Mouse (Mus musculus): ENCODE measurements around the gene Slc6a11.

The Slc6a11 gene

GRCm38 (mm10) chr6:114174398-114175140 is 43.5 kb downstream of the Slc6a11 start:
- ATAC-seq (ENCODE audit: insufficient number of reproducible peaks, low FRiP score, low TSS enrichment): no peak

- no peak for ATAC-seq (ENCODE audit: insufficient number of reproducible peaks, low FRiP score, low TSS enrichment)
Measured at GRCm38 (mm10) chr6:114178141-114178540, 47.1 kb downstream of the Slc6a11 start.

DNA sequence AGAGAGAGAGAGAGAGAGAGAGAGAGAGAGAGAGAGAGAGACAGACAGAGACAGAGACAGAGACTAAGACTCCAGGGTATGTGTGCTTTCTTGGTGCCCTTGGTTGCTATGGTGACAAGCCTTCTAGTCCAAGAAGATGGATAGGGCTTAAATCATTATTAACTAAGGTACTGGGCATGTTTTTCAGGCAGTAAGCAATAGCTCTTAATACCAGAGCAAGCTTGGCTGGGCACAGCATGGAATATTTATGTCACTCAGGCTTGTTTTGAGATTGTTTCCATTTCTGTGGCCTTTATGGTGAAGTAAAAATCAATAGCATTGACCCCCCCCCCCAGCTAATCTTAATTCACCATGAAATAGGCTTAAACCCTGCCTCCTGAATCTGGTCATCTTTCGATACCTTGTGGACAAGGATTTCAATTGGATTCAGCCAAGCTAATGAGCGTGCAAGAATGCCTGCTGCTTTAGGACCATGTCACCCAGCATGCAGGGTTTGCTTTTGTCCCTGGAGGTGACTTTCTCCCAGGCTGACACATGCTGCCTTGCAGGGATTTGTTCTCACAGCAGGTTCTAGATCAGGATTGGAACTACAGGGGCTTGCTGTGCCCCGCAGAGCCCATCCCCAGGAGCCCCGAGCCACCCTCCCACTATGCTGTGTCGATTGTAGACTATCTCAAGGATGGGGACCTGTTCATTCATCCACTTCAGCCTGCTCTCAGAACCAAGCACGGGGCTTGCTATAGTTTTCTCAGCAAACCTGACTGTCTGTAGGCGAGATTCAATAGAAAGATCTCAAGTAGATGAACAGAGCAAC is 51.5 kb downstream of the Slc6a11 start:
- ATAC-seq (ENCODE audit: insufficient number of reproducible peaks, low FRiP score, low TSS enrichment): no peak

GRCm38 (mm10) chr6:114187121-114187520 is 56.1 kb downstream of the Slc6a11 start:
- no peak for ATAC-seq (ENCODE audit: insufficient number of reproducible peaks, low FRiP score, low TSS enrichment)

DNA sequence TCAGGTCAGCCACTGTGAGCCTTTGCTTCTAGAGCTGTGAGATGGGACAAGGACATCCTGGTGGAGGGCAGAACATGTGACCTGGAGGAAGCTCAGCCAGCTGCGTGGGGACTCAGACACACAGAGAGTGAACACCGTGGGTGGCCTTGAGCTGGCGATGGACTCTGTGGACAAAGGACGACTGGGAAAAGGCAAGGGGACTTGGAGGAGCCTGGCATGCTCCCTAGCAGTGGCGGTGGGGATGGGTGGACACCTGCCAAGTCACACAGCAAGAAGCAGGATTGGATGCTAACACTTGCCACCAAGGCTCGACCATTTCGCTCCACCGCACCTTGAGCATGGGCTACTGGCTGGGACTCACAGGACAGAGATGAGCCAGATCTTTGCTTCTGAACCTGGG is 57.8 kb downstream of the Slc6a11 start:
- ATAC-seq (ENCODE audit: insufficient number of reproducible peaks, low FRiP score, low TSS enrichment): no peak

DNA sequence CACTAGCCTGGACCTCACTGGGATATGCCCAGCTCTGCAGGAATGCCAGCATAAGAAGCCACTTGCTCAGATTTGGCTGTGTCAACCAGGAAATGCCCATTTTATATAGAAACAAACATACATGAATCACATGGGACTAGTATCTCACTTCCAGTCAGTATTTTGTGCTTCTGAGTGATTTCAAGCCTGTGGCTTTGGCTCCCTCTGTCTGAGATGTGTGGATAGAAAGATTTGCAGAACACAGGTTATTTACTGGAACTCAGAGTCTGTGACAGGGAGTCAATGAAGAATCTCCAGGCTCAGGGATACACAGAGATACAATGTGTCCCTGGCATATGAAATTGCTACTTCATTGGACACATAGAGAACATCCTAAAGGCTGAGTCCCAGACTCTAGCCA is 65.0 kb downstream of the Slc6a11 start:
- no peak for ATAC-seq (ENCODE audit: insufficient number of reproducible peaks, low FRiP score, low TSS enrichment)

DNA sequence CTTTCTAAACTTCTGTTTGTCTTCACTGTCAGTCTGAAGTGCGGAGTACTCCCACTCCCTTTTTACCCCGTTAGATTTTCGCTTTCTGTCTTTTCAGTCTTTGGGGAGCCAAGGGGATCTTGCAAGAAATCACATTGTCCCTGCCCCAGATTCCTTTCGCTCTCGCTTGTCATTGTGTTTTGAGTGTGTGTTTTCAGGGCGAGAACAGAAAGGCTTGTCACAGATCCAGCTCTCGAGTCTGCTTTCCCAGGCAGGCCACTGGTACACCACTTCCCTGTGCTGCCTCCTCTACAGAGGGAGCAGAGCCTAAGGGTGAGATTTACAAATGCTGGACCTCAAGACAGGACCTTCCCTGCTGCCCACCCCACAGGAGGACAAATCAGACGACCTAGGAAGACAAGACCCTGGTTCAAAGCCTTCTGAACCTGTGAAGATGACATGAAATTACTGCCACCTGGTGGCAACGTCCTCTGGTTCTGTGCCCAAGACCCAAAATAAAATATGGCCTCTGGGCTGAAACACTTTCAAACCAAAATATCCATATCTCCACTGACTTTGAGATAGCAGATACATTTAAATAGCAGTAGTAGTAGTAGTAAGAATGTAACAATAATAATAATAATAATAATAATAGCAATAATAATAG is 68.3 kb downstream of the Slc6a11 start:
- ATAC-seq (ENCODE audit: insufficient number of reproducible peaks, low FRiP score, low TSS enrichment): no peak

- ATAC-seq (ENCODE audit: insufficient number of reproducible peaks, low FRiP score, low TSS enrichment): no peak
Measured at GRCm38 (mm10) chr6:114204557-114204956, 73.5 kb downstream of the Slc6a11 start.

- ATAC-seq (ENCODE audit: insufficient number of reproducible peaks, low FRiP score, low TSS enrichment): no peak
Measured at GRCm38 (mm10) chr6:114208296-114208695, 77.3 kb downstream of the Slc6a11 start.

GRCm38 (mm10) chr6:114214393-114214792 is 83.4 kb downstream of the Slc6a11 start:
- ATAC-seq (ENCODE audit: insufficient number of reproducible peaks, low FRiP score, low TSS enrichment): no peak

- ATAC-seq (ENCODE audit: insufficient number of reproducible peaks, low FRiP score, low TSS enrichment): no peak
Measured at GRCm38 (mm10) chr6:114216741-114217414, 85.8 kb downstream of the Slc6a11 start.

DNA sequence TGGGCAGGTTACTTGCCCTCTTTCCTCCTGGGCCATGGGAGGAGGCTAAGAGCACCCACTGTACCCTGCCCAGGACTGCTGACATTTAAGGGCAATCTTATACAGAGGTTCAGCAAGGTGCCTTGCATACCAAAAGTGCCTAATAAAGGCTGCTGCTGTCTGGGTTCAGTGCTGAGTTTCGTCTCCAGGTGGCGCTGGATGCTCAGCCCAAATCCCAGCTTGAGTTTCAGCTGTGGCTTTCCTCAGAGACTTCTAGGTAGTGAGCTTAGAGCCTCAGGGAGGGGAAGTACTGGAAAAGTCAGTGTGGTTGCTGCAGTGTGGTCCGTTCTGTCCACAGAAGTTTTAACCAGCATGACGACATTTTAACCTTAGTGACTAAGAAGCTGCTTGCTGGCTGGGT is 93.4 kb downstream of the Slc6a11 start:
- no peak for ATAC-seq (ENCODE audit: insufficient number of reproducible peaks, low FRiP score, low TSS enrichment)

- ATAC-seq (ENCODE audit: insufficient number of reproducible peaks, low FRiP score, low TSS enrichment): no peak
Measured at GRCm38 (mm10) chr6:114227378-114227777, 96.3 kb downstream of the Slc6a11 start.

GRCm38 (mm10) chr6:114228196-114228595 is 97.2 kb downstream of the Slc6a11 start:
- no peak for ATAC-seq (ENCODE audit: insufficient number of reproducible peaks, low FRiP score, low TSS enrichment)

DNA sequence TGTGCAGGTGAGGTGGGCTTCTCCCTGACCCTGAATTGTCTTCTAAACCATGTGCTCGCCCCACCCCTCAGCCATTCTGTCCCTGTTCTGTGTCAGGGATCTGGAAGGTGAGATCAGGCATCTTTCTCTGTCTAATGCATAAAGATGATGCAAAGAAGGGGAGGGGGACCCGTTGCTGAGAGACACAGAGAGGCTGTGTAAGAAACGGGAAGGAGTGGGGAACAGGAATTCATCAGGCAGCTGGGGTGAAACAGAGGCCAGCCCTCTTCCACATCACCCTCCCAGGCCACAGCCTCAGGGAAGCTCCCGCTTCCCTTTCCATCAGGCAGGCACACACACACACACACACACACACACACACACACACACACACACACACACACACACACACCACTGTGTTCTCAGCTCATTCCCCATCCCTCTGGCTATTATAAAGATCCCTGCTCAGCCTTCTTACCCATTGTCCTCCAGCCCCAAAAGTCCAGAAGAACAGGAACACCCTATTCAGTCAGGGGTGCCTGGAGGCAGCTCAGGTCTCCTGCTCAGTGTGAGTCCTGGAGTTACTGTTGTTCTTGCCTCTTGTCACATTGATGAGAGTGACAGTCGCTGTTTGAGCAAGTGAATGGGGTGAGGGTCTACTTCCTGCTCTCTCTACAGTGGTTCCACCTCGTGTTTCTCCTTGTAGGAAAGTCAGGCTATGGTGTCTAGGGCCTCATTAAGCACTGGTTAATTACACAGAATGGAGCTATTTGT is 108.0 kb downstream of the Slc6a11 start:
- ATAC-seq (ENCODE audit: insufficient number of reproducible peaks, low FRiP score, low TSS enrichment): no peak

DNA sequence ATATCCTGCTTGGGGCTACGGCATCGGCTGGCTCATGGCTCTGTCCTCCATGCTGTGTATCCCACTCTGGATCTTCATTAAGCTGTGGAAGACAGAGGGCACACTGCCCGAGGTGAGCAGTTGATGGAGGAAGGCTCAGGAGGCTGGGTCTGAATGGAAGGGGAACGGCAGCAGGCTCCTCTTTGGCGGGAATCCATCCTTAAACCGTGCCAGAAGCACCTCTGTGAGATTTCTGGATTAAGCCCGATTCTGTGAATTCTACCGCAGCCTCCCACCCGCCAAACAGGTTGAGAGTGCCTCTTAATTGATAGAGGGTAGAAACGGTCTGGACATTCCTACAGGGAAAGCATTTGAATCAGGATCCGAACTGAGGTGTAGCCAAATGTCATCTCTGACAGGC is 114.6 kb downstream of the Slc6a11 start:
- no peak for ATAC-seq (ENCODE audit: insufficient number of reproducible peaks, low FRiP score, low TSS enrichment)

DNA sequence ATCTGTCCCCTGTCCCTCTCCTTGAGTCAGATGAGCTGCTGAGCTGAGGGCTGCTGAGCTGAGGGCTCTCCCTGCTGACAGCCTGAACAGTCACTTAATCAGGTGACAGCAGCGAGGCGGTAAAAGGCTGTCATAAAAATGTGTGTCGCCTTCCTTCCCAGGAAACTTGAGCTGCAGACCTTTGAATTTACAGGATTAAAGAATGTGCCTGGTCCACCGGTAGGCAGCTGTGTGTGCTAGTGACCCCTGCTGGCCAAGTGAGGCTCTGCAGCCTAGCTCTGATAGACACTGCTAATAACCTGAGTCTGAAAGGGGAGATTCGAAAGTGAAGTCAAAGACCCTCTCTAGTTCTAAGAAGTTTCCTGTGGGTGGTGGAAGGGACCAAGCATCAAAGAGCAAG is 119.3 kb downstream of the Slc6a11 start:
- 0 out of 2 replicates have a peak, but pooled peaks have one; percentile 51 for ATAC-seq (ENCODE audit: insufficient number of reproducible peaks, low FRiP score, low TSS enrichment)

DNA sequence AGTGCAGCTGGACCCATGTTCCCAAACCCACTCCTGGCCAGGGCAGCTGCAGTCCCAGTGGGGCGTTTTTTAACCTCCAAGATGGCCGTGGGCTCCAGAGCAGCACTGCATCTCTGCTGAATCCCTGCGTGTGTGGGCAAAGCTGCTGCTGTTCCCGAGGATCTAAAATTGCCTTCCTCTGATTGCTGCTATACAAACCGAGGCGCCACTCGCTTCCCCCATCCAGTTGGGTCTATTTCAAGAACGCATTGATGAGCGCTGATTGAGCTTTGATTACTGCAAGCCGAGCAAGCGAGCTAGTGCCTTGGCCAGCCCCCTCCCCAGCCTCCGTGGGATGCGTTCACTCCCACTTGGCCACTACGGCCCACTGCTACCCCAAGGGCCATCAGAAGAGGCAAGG is 123.9 kb downstream of the Slc6a11 start:
- ATAC-seq (ENCODE audit: insufficient number of reproducible peaks, low FRiP score, low TSS enrichment): no peak

DNA sequence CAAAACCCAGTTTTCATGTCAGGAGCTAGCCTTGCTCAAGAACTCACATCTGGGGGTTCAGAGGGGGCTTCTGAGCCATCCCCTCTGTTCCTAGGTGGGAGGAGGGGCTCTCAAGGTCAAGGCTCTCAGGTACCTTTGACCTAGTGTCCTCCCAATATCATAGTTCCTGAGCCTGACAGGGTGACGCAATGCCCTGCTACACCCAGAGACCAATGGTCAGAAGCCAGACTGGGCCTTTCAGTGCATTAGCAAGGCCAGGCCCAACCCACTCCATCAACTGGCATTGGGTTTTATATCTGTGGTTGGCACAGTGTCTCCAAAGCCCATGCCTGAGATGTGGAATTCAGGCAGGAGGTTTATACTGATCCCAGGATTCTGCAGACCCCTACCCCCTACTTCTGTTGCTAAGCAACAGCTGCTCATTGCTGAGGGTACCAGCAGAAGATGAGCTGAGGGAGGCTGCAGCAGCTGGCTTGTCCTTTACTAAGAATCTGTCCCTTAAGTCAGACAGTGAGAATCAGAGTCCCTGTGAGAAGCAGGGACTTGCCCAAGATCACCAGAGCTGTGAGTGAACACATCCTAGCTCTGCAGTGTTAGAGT is 126.8 kb downstream of the Slc6a11 start:
- no peak for ATAC-seq (ENCODE audit: insufficient number of reproducible peaks, low FRiP score, low TSS enrichment)

Data from cerebellum, adult (tissue).